Mouse (Mus musculus): ENCODE measurements around the gene Rbbp6.

- no peak for TF ChIP-seq ZNF384 (IDR thresholded peaks at IDR 0.05; ENCODE audit: low read depth, low read length)
- TF ChIP-seq ZC3H11A (IDR thresholded peaks at IDR 0.05; ENCODE audit: borderline replicate concordance, low read depth, low read length): no peak
- TF ChIP-seq CHD2 (IDR thresholded peaks at IDR 0.05; ENCODE audit: low read depth, low read length): no peak
- no peak for TF ChIP-seq HCFC1 (IDR thresholded peaks at IDR 0.05; ENCODE audit: borderline replicate concordance, insufficient read depth, low read length)
These were observed 26.3 kb upstream of the Rbbp6 start for GRCm38 (mm10) chr7:122939181-122939580.

Measured in ES-E14 (cell line).